Mouse (Mus musculus): ENCODE results near the gene Frmd5.

- TF ChIP-seq CTCF (IDR thresholded peaks at IDR 0.05; ENCODE audit: borderline replicate concordance, extremely low read depth, insufficient read depth, insufficient read length) (no peak), POLR2A (IDR thresholded peaks at IDR 0.05; ENCODE audit: borderline replicate concordance, extremely low read depth, insufficient read depth, insufficient read length, poor library complexity, severe bottlenecking) (no peak)
These were observed 164.0 kb downstream of the Frmd5 start for GRCm38 (mm10) chr2:121642934-121643333.

All from brain, embryonic 14.5 days (tissue).